Mouse (Mus musculus) layer of hippocampus, postnatal 25 days (tissue): Measurements from ENCODE around the gene Tceanc. TPM values are rescaled to one million over a fixed set of nuclear protein-coding genes. Genes with fewer than 3 reads are reported as not detected.
"Not testable (repeated sequence)": the region's sequence is repeated elsewhere in the genome, so short reads cannot be mapped to it uniquely, and the experiment has no call there.

Source experiments
- DNase-seq, 2 experiments: peaks; one replicate each; pipeline ENCODE4 v3.0.0; 2022; ENCODE audit warnings: mixed read lengths in 2 of 2, low spot score in 1 of 2; ENCODE audit errors: extremely low spot score in 1 of 2
- total RNA-seq, 2 experiments: library from RNA; stranded (reverse); gene quantifications; 2 replicates each; pipeline ENCODE4 v1.2.3; 2021

Tceanc gene
- 1 to 10 TPM; 2.0 to 2.2 TPM for total RNA-seq

- no peak for DNase-seq
Observed at GRCm38 (mm10) chrX:166518345-166518744, at the start of gene Tceanc. Tceanc (minus strand) TSS chrX:166518567.

- DNase-seq = no peak
Observed at GRCm38 (mm10) chrX:166565983-166566382, 47.6 kb upstream of the Tceanc start.

- DNase-seq = no peak
Observed at GRCm38 (mm10) chrX:166565401-166565800, 47.0 kb upstream of the Tceanc start.

- no peak for DNase-seq
Observed at GRCm38 (mm10) chrX:166564900-166565299, 46.5 kb upstream of the Tceanc start.

- no peak for DNase-seq
Observed at GRCm38 (mm10) chrX:166559333-166559732, 41.0 kb upstream of the Tceanc start.

GRCm38 (mm10) chrX:166552355-166552754 is 34.0 kb upstream of the Tceanc start:
- no peak for DNase-seq

GRCm38 (mm10) chrX:166546495-166546894 is 28.1 kb upstream of the Tceanc start:
- DNase-seq = no peak

- DNase-seq = no peak
Observed at GRCm38 (mm10) chrX:166535138-166535537, 16.8 kb upstream of the Tceanc start.

GRCm38 (mm10) chrX:166533432-166533831 is 15.1 kb upstream of the Tceanc start:
- DNase-seq = no peak

GRCm38 (mm10) chrX:166531671-166532070 is 13.3 kb upstream of the Tceanc start:
- no peak for DNase-seq

- no peak for DNase-seq
Observed at GRCm38 (mm10) chrX:166528126-166528525, 9.8 kb upstream of the Tceanc start.

GRCm38 (mm10) chrX:166525637-166526315 is 7.4 kb upstream of the Tceanc start:
- DNase-seq = no peak

GRCm38 (mm10) chrX:166520782-166521181 is 2.4 kb upstream of the Tceanc start:
- no peak for DNase-seq

- no peak for DNase-seq
Observed at GRCm38 (mm10) chrX:166516631-166517030, 1.7 kb downstream of the Tceanc start.

- no peak for DNase-seq
Observed at GRCm38 (mm10) chrX:166515923-166516322, 2.4 kb downstream of the Tceanc start.

- DNase-seq = not testable (repeated sequence)
Observed at GRCm38 (mm10) chrX:166514035-166514434, 4.3 kb downstream of the Tceanc start.

- no peak for DNase-seq
Observed at GRCm38 (mm10) chrX:166512071-166512470, 6.3 kb downstream of the Tceanc start.

- DNase-seq = no peak
Observed at GRCm38 (mm10) chrX:166511107-166511506, 7.3 kb downstream of the Tceanc start.

GRCm38 (mm10) chrX:166509761-166510738 is 8.3 kb downstream of the Tceanc start:
- DNase-seq = peak; percentile 70 to 71

GRCm38 (mm10) chrX:166504421-166504820 is 13.9 kb downstream of the Tceanc start:
- DNase-seq = no peak

GRCm38 (mm10) chrX:166499496-166500190 is 18.7 kb downstream of the Tceanc start:
- no peak for DNase-seq
